Mouse (Mus musculus): ENCODE results near the gene Olfr724.
"Not testable (repeated sequence)": the region's sequence is repeated elsewhere in the genome, so short reads cannot be mapped to it uniquely, and the experiment has no call there.

Gene Olfr724

GRCm38 (mm10) chr14:49963174-49963573 is at the start of gene Olfr724:
TSS of gene Olfr724 (minus strand) at chr14:49963274.
- not testable (repeated sequence) for DNase-seq (ENCODE audit: extremely low read depth, insufficient read length, low spot score)

DNA sequence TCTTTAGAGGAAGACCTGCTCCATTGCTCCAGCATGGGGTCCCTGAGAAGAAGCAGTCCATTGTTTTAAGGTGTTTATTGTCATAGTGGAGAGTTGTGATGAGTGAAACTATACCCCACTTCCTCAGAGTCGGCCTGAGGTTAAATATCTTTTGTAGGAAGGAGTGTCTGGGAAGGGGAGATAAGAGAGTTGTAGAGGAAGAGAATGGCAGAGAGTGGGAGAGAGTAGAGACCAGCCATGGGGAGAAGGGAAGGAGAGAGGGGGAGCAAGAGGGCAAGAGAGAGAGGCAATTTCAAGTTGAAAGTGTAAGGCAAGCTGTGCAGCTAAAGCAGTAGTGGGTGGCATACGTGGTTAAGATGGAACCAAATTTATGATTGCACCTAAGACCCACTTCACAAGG is 7.2 kb downstream of the Olfr724 start:
- no peak for DNase-seq (ENCODE audit: extremely low read depth, insufficient read length, low spot score)

DNA sequence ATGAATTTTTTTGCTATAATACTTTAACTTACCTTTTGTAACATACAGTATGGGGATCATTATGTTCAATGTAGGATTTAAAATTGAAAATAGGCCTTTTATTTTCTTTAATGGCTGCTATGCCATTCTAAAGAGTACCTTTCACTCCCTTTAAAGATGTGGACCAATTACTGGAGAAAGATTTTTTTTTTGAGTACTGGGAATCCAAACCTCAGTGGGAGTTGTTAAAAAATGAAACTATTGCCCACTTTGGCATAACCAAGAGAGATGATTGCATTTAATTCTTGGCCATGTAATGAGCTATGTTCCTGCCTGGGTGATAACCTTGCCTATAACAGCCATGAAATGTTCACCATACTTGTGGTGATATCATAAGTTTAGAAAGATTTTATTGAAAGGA is 31.4 kb downstream of the Olfr724 start, which contains the start of gene Olfr723:
TSS of gene Olfr723 (minus strand) at position 101 of the 400 bp plus-strand sequence.
- DNase-seq (ENCODE audit: extremely low read depth, insufficient read length, low spot score), result not testable (repeated sequence)

Data from 3134 (cell line).